Mouse (Mus musculus): ENCODE data around the gene Spc25.

The Spc25 gene

GRCm38 (mm10) chr2:69179721-69180120 lies 26.3 kb downstream of the Spc25 start:
- no peak for DNase-seq

GRCm38 (mm10) chr2:69175296-69175695 lies 30.7 kb downstream of the Spc25 start:
- no peak for DNase-seq

GRCm38 (mm10) chr2:69170395-69171077 lies 35.5 kb downstream of the Spc25 start:
- DNase-seq, result no peak

- DNase-seq, result no peak
Observed at GRCm38 (mm10) chr2:69158907-69159306, 47.1 kb downstream of the Spc25 start.

GRCm38 (mm10) chr2:69156283-69156682 lies 49.7 kb downstream of the Spc25 start:
- DNase-seq, result no peak

- no peak for DNase-seq
Observed at GRCm38 (mm10) chr2:69155861-69156260, 50.1 kb downstream of the Spc25 start.

GRCm38 (mm10) chr2:69150841-69151240 lies 55.2 kb downstream of the Spc25 start:
- DNase-seq, result no peak

GRCm38 (mm10) chr2:69149154-69149553 lies 56.8 kb downstream of the Spc25 start:
- no peak for DNase-seq

GRCm38 (mm10) chr2:69148691-69149090 lies 57.3 kb downstream of the Spc25 start:
- no peak for DNase-seq
